Mouse (Mus musculus) frontal cortex, postnatal 36 days (tissue): ENCODE data around the gene Ncor1.
"Not testable (repeated sequence)": the region's sequence is repeated elsewhere in the genome, so short reads cannot be mapped to it uniquely, and the experiment has no call there.

Source experiments
- DNase-seq, 2 experiments: peaks; one replicate each; pipeline ENCODE4 v3.0.0; 2022; ENCODE audit warnings: low spot score in 2 of 2

Ncor1 gene

GRCm38 (mm10) chr11:62458780-62459179, 439 bp upstream of the Ncor1 start:
- DNase-seq = no peak

- no peak for DNase-seq
Observed at GRCm38 (mm10) chr11:62457891-62458270, 460 bp downstream of the Ncor1 start.

- DNase-seq = peak; percentile 84 to 88
Observed at GRCm38 (mm10) chr11:62457241-62457890, 975 bp downstream of the Ncor1 start.

GRCm38 (mm10) chr11:62456483-62457172, 1.7 kb downstream of the Ncor1 start:
- DNase-seq = peak in 1 of 2 experiments; percentile 33

DNA sequence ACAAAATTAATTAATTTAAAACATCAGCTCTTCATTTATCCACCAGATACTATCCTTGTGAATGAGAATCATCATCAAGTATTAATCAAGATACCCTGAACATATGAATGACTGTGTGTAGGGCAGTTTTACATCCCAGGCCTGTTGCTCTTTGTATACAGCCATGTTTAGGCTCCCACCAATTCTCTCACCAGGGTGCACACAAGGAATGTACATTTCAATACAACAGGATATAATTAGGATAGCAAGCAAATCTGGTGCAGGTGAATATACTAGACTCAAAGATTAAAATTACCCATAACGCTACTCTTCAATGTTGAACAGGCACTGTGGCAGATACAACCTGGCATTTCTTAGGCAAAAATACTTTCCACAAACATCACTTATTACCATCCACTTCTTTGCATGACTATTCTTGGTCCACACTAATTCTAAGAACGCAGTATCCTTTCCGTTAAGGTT, 2.3 kb downstream of the Ncor1 start:
- peak in 1 of 2 experiments; percentile 5 for DNase-seq

- DNase-seq = no peak
Observed at GRCm38 (mm10) chr11:62455193-62455592, 3.1 kb downstream of the Ncor1 start.

- no peak for DNase-seq
Observed at GRCm38 (mm10) chr11:62448971-62449370, 9.4 kb downstream of the Ncor1 start.

DNA sequence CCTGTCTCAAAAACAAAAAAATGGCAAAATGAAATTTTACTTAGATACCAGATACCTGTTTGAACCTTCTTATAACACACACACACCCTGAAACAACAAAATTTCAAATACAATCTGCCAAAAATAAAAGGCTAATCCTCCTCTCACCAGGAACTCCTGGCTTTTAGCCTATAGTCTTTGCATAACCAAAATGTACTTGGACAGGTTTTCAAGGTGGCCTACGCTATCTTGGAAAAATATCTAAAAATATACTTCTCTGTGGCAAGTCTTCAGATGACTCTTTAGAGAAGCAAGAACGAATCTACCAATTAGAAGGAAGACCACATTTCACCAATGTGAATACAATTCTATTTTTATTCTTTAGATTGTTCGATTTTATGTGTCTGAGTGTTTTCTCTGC, 12.5 kb downstream of the Ncor1 start:
- DNase-seq = peak in 1 of 2 experiments; percentile 7

GRCm38 (mm10) chr11:62440670-62441315, 17.5 kb downstream of the Ncor1 start:
- no peak for DNase-seq

GRCm38 (mm10) chr11:62432211-62432610, 26.1 kb downstream of the Ncor1 start:
- DNase-seq = no peak

GRCm38 (mm10) chr11:62427105-62427504, 31.2 kb downstream of the Ncor1 start:
- DNase-seq = no peak

DNA sequence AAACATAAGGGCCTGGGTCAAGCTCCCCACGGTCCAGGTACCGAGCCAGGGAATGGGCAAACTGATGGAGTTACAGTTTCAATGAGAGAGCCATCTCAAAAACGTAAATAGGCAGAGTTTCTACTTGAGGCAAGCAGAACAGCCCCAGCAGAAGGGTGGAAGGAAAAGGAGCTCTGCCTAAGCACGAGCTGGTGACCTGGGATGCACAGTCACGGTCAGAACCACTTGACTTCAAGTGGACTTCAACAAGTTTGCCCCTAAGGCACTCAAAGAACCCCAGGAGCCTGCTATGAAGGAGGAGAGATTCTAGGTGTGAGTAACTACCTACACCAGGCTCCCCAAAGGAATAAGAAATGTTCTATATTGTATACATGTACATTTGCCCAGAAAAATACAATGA, 32.1 kb downstream of the Ncor1 start:
- no peak for DNase-seq

- no peak for DNase-seq
Observed at GRCm38 (mm10) chr11:62424525-62424924, 33.8 kb downstream of the Ncor1 start.

GRCm38 (mm10) chr11:62415026-62415425, 43.3 kb downstream of the Ncor1 start:
- DNase-seq = no peak

DNA sequence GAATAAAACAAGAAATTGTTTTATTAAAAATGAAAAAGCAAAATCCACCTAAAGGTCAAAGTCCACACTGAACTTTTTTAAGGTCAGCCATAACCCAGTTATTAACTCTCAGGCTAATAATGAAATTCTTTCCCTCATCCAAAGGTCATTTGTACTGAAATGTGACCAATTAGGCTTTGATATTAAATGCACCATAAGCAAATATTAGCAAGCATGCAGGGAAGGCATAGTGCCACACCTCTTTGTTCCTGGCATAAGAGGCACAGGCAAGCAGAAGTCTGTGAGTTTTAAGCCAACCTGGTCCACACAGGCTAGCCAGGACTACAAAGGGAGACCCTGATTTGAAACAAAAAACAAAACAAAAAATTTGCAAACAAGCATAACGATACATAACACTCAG, 48.7 kb downstream of the Ncor1 start:
- DNase-seq = no peak

GRCm38 (mm10) chr11:62408848-62409247, 49.5 kb downstream of the Ncor1 start:
- DNase-seq = peak in 1 of 2 experiments; percentile 10

- peak in 1 of 2 experiments; percentile 28 for DNase-seq
Observed at GRCm38 (mm10) chr11:62396405-62396804, 61.9 kb downstream of the Ncor1 start.

DNA sequence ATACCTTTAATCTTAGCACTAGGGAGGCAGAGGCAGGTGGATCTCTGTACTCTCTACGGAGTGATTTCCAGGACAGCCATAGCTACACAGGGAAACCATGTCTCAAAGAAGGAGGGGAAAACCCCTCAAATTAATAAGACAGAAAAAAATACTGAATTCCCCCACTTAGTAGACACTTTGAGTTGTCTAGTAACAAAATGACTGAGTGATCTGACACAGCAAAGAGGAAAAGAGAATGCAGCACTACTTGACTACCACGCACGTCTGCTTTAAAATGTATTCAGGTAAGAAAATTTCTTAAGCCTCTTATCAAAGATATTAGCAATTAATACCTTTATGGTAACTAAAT, 70.0 kb downstream of the Ncor1 start:
- no peak for DNase-seq

GRCm38 (mm10) chr11:62387608-62388330, 70.6 kb downstream of the Ncor1 start:
- no peak for DNase-seq

- not testable (repeated sequence) for DNase-seq
Observed at GRCm38 (mm10) chr11:62377202-62377851, 81.0 kb downstream of the Ncor1 start.

DNA sequence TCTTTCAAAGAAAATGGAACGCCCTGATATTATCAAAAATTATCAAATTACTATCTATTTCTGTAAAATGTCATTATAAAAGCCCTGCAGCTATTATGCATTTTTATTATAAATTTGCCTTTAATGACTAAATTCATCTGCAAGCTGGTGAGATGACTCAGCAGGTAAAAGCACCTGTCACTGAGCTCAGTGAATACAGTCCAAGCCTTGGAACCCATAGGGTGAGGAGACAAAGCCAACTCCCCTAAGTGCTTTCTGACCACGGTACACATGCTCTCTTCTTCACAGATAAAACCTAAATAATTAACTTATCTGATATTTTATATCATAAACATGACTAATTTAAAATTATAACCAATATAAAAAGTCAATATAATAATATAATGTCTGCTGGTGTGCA, 86.6 kb downstream of the Ncor1 start:
- no peak for DNase-seq

GRCm38 (mm10) chr11:62369924-62370323, 88.4 kb downstream of the Ncor1 start:
- DNase-seq = no peak
